Mouse (Mus musculus): ENCODE measurements around the gene Meis2.

Gene Meis2

GRCm38 (mm10) chr2:115890715-115891114, 174.9 kb downstream of the Meis2 start:
- no peak for DNase-seq

- DNase-seq = no peak
These were observed 175.6 kb downstream of the Meis2 start for GRCm38 (mm10) chr2:115890030-115890429.

- no peak for DNase-seq
These were observed 176.4 kb downstream of the Meis2 start for GRCm38 (mm10) chr2:115889212-115889611.

GRCm38 (mm10) chr2:115888336-115889077, 177.1 kb downstream of the Meis2 start:
- DNase-seq = no peak

GRCm38 (mm10) chr2:115887631-115888030, 178.0 kb downstream of the Meis2 start:
- DNase-seq = no peak

- DNase-seq = no peak
These were observed 181.5 kb downstream of the Meis2 start for GRCm38 (mm10) chr2:115884184-115884583.

GRCm38 (mm10) chr2:115883520-115883919, 182.1 kb downstream of the Meis2 start:
- DNase-seq = no peak

- no peak for DNase-seq
These were observed 189.7 kb downstream of the Meis2 start for GRCm38 (mm10) chr2:115875802-115876531.

GRCm38 (mm10) chr2:115872851-115873250, 192.8 kb downstream of the Meis2 start:
- DNase-seq = no peak

GRCm38 (mm10) chr2:115869966-115870365, 195.7 kb downstream of the Meis2 start:
- DNase-seq = no peak

GRCm38 (mm10) chr2:115860600-115861347, 204.9 kb downstream of the Meis2 start:
- no peak for DNase-seq

- DNase-seq = no peak
These were observed 205.5 kb downstream of the Meis2 start for GRCm38 (mm10) chr2:115860141-115860480.

GRCm38 (mm10) chr2:115859371-115860140, 206.1 kb downstream of the Meis2 start:
- peak; percentile 10 for DNase-seq

GRCm38 (mm10) chr2:115858927-115859326, 206.7 kb downstream of the Meis2 start:
- no peak for DNase-seq

GRCm38 (mm10) chr2:115858246-115858645, 207.4 kb downstream of the Meis2 start:
- no peak for DNase-seq

GRCm38 (mm10) chr2:115857123-115858080, 208.2 kb downstream of the Meis2 start:
- DNase-seq = no peak

GRCm38 (mm10) chr2:115856401-115857073, 209.1 kb downstream of the Meis2 start:
- no peak for DNase-seq

- DNase-seq = peak; percentile 87
These were observed 209.9 kb downstream of the Meis2 start for GRCm38 (mm10) chr2:115855511-115856400.

- no peak for DNase-seq
These were observed 210.8 kb downstream of the Meis2 start for GRCm38 (mm10) chr2:115854828-115855311.
